Mouse (Mus musculus) CH12.LX (cell line): ENCODE results near the gene Tnik. TPM values are rescaled to one million over a fixed set of nuclear protein-coding genes. Genes with fewer than 3 reads are reported as not detected.

ENCODE experiments used
- DNase-seq: peaks from one replicate; pipeline ENCODE4 v3.0.0-alpha.2; 2013; ENCODE audit errors: extremely low read depth
- H3K27ac ChIP-seq: 2 replicates; pipeline ENCODE4 v1.5.1; 2012; ENCODE audit warnings: low read depth, mild to moderate bottlenecking, control low read depth, moderate library complexity; ENCODE audit not compliant: insufficient read depth
- H3K27me3 ChIP-seq: replicated peaks from 2 replicates; pipeline ENCODE3; 2012; ENCODE audit warnings: inconsistent platforms
- H3K36me3 ChIP-seq, 2 experiments: replicated peaks in 1 of 2; 2 replicates each; pipeline versions ENCODE3 to v1.6.1; 2012; ENCODE audit warnings: inconsistent platforms in 1 of 2, low read length in 1 of 2, mild to moderate bottlenecking in 1 of 2, mixed read lengths in 1 of 2, moderate library complexity in 1 of 2; ENCODE audit not compliant: control insufficient read depth in 1 of 2, insufficient read depth in 1 of 2
- H3K4me1 ChIP-seq, 2 experiments: 2 replicates each; pipeline ENCODE4 v1.6.1; 2012; ENCODE audit warnings: inconsistent platforms in 1 of 2, moderate library complexity in 1 of 2; ENCODE audit not compliant: insufficient read depth in 2 of 2, control insufficient read depth in 1 of 2
- H3K4me2 ChIP-seq: 2 replicates; pipeline ENCODE4 v1.6.1; 2012; ENCODE audit warnings: low read depth, mild to moderate bottlenecking, control low read depth; ENCODE audit not compliant: poor library complexity, insufficient read depth, severe bottlenecking
- H3K4me3 ChIP-seq, 3 experiments: fragments of 150-350 bp in 1 of 3; sonication (generic) in 1 of 3; replicated peaks in 1 of 3; 2 replicates each; pipeline versions ENCODE3 to v1.5.1; 2011 to 2012; ENCODE audit warnings: low read depth in 2 of 3, low read length in 2 of 3, mild to moderate bottlenecking in 2 of 3, moderate library complexity in 2 of 3, control low read depth in 1 of 3, improper control_type of control experiment in 1 of 3, inconsistent platforms in 1 of 3, mixed read lengths in 1 of 3; ENCODE audit not compliant: poor library complexity in 1 of 3
- H3K79me2 ChIP-seq: replicated peaks from 2 replicates; pipeline ENCODE4 v1.6.1; 2012; ENCODE audit warnings: mild to moderate bottlenecking, moderate library complexity; ENCODE audit not compliant: control insufficient read depth, poor library complexity, insufficient read depth, severe bottlenecking; ENCODE audit errors: extremely low read depth
- H3K9ac ChIP-seq: 2 replicates; pipeline ENCODE4 v1.6.1; 2012; ENCODE audit warnings: low read depth, mild to moderate bottlenecking, control low read depth, moderate library complexity; ENCODE audit not compliant: insufficient read depth
- H3K9me3 ChIP-seq: replicated peaks from 2 replicates; pipeline ENCODE3; 2012; ENCODE audit warnings: low read length, inconsistent platforms, mixed read lengths
- BHLHE40 ChIP-seq: IDR thresholded peaks from 2 replicates; pipeline ENCODE4 v1.6.1; 2011; ENCODE audit warnings: mild to moderate bottlenecking, low read depth, low read length, improper control_type of control experiment
- CHD1 ChIP-seq: IDR thresholded peaks from 2 replicates; pipeline ENCODE4 v1.6.1; 2012; ENCODE audit warnings: low read depth, low read length, improper control_type of control experiment, inconsistent platforms
- CTCF ChIP-seq, 2 experiments: IDR thresholded peaks in 1 of 2; conservative IDR thresholded peaks in 1 of 2; 2 replicates each; pipeline ENCODE4 v1.5.1; 2011 to 2012; ENCODE audit warnings: low read depth in 2 of 2, low read length in 2 of 2, improper control_type of control experiment in 1 of 2, inconsistent platforms in 1 of 2, mild to moderate bottlenecking in 1 of 2, moderate library complexity in 1 of 2
- ELF1 ChIP-seq: IDR thresholded peaks from 2 replicates; pipeline ENCODE4 v1.6.1; 2014; ENCODE audit warnings: low read depth, mild to moderate bottlenecking, inconsistent platforms, low read length, improper control_type of control experiment
- ETS1 ChIP-seq: conservative IDR thresholded peaks from 2 replicates; pipeline ENCODE4 v1.6.1; 2012; ENCODE audit warnings: low read depth, mild to moderate bottlenecking, inconsistent platforms, low read length, improper control_type of control experiment, moderate library complexity
- JUN ChIP-seq: IDR thresholded peaks from 2 replicates; pipeline ENCODE4 v1.6.1; 2011; ENCODE audit warnings: low read depth, mild to moderate bottlenecking, low read length, improper control_type of control experiment, moderate library complexity; ENCODE audit not compliant: insufficient read depth
- MAFK ChIP-seq: IDR thresholded peaks from 2 replicates; pipeline ENCODE4 v1.6.1; 2011; ENCODE audit warnings: low read length, improper control_type of control experiment; ENCODE audit not compliant: insufficient replicate concordance
- MAZ ChIP-seq: IDR thresholded peaks from 2 replicates; pipeline ENCODE4 v1.6.1; 2012; ENCODE audit warnings: low read depth, mild to moderate bottlenecking, inconsistent platforms, low read length, improper control_type of control experiment, moderate library complexity
- MYC ChIP-seq: IDR thresholded peaks from 2 replicates; pipeline ENCODE4 v1.6.1; 2011; ENCODE audit warnings: low read depth, mild to moderate bottlenecking, improper control_type of control experiment, low read length
- NELFE ChIP-seq: IDR thresholded peaks from 2 replicates; pipeline ENCODE4 v1.6.1; 2011; ENCODE audit warnings: low read depth, low read length, improper control_type of control experiment
- NRF1 ChIP-seq: IDR thresholded peaks from 2 replicates; pipeline ENCODE4 v1.6.1; 2014; ENCODE audit warnings: low read depth, mild to moderate bottlenecking, inconsistent platforms, low read length, improper control_type of control experiment, moderate library complexity
- RAD21 ChIP-seq: IDR thresholded peaks from 2 replicates; pipeline ENCODE4 v1.6.1; 2011; ENCODE audit warnings: low read depth, mild to moderate bottlenecking, low read length, improper control_type of control experiment, moderate library complexity
- RCOR1 ChIP-seq: conservative IDR thresholded peaks from 2 replicates; pipeline ENCODE4 v1.6.1; 2012; ENCODE audit warnings: low read depth, mild to moderate bottlenecking, inconsistent platforms, low read length, improper control_type of control experiment
- SIN3A ChIP-seq: IDR thresholded peaks from 2 replicates; pipeline ENCODE4 v1.6.1; 2012; ENCODE audit warnings: low read length, improper control_type of control experiment, inconsistent platforms
- UBTF ChIP-seq: IDR thresholded peaks from 2 replicates; pipeline ENCODE4 v1.6.1; 2012; ENCODE audit warnings: low read depth, mild to moderate bottlenecking, inconsistent platforms, low read length, improper control_type of control experiment, moderate library complexity
- USF1 ChIP-seq: IDR thresholded peaks from 2 replicates; pipeline ENCODE4 v1.6.1; 2014; ENCODE audit warnings: low read depth, mild to moderate bottlenecking, inconsistent platforms, low read length, improper control_type of control experiment
- USF2 ChIP-seq: conservative IDR thresholded peaks from 2 replicates; pipeline ENCODE4 v1.6.1; 2011; ENCODE audit warnings: low read depth, low read length, improper control_type of control experiment
- ZKSCAN1 ChIP-seq: IDR thresholded peaks from 2 replicates; pipeline ENCODE4 v1.6.1; 2012; ENCODE audit warnings: low read depth, inconsistent platforms, low read length, improper control_type of control experiment, borderline replicate concordance
- ZNF384 ChIP-seq: IDR thresholded peaks from 2 replicates; pipeline ENCODE4 v1.6.1; 2012; ENCODE audit warnings: low read depth, low read length, improper control_type of control experiment, inconsistent platforms
- dilution Hi-C: fragments of 300-500 bp; cut with MboI; formaldehyde crosslinking; loops from 2 replicates; pipeline ENCODE4 v1.14.3; 2020; ENCODE audit warnings: low sequenced_read_pairs; ENCODE audit not compliant: extremely low pct_unique_long_range_greater_than_20kb, extremely low pct_ligation_motif_present
- in situ Hi-C: fragments of 300-500 bp; cut with MboI; formaldehyde crosslinking; loops from 3 replicates; pipeline ENCODE4 v1.14.3; 2019; ENCODE audit warnings: low sequenced_read_pairs, low pct_ligation_motif_present, low pct_unique_long_range_greater_than_20kb, mixed read lengths
- polyA plus RNA-seq: library from polyadenylated mRNA; unstranded; fragments of >175 nt; gene quantifications from 2 replicates; pipeline ENCODE4 v1.2.1, GENCODE M21; 2012; ENCODE audit warnings: low read depth; ENCODE audit not compliant: insufficient read length
- total RNA-seq, 2 experiments: library from RNA; depleted of rRNA; stranded (reverse); fragments of 300-350 nt in 1 of 2; fragments of >200 nt in 1 of 2; gene quantifications; 2 replicates each; pipeline ENCODE4 v1.2.3; 2012 to 2014

The Tnik gene
- total and polyA plus RNA-seq, 3 experiments, result 0.08 TPM; not detected in 2

- Histone ChIP-seq H3K27ac (no peak overlapping the region), H3K4me1 (no peaks in the 10 kb centered on the region), H3K4me3 (no peak overlapping the region), H3K9me3 (peaks cover 62% of the 10 kb centered on the region), H3K27me3 (no peaks in the 10 kb centered on the region)
- DNase-seq, result no peak
- in situ Hi-C loops, result no loop called here
- TF ChIP-seq ZKSCAN1 (no peak), MAZ (no peak), MYC (no peak), JUN (no peak), UBTF (no peak), USF1 (no peak), RCOR1 (no peak), RAD21 (no peak), USF2 (no peak), ELF1 (no peak), SIN3A (no peak)
- TF ChIP-seq, all 38 proteins: peak for 0
- H3K4me2 ChIP-seq, result no peak overlapping the region
- H3K79me2 ChIP-seq, result no peaks in the 10 kb centered on the region
- H3K36me3 ChIP-seq, result no peaks in the 10 kb centered on the region
- H3K9ac ChIP-seq, result no peak overlapping the region
- dilution Hi-C loops, result no loop called here
Observed at GRCm38 (mm10) chr3:28229503-28229902, 33.5 kb upstream of the Tnik start.

- TF ChIP-seq CHD1, result no peak
- TF ChIP-seq NRF1, result no peak
- no peak for TF ChIP-seq ZNF384
- TF ChIP-seq MAFK, result no peak
- TF ChIP-seq BHLHE40, result no peak
- no peak for TF ChIP-seq CTCF (conservative IDR thresholded peaks at IDR 0.05 in 1 of 2, IDR thresholded peaks at IDR 0.05 in 1 of 2; ENCODE audit: low read depth in 2 of 2, low read length in 2 of 2)
- no peak for TF ChIP-seq ETS1
- no peak for TF ChIP-seq NELFE
- H3K4me3 ChIP-seq, result no peak overlapping the region
- no peaks in the 10 kb centered on the region for H3K36me3 ChIP-seq
- H3K27me3 ChIP-seq, result no peaks in the 10 kb centered on the region
- H3K9me3 ChIP-seq, result peaks cover 60% of the 10 kb centered on the region
- no peaks in the 10 kb centered on the region for H3K79me2 ChIP-seq
- H3K9ac ChIP-seq, result no peak overlapping the region
- no peak overlapping the region for H3K4me2 ChIP-seq
- no peak for DNase-seq
- dilution Hi-C loops (no loop called here), in situ Hi-C loops (no loop called here)
- H3K27ac ChIP-seq, result no peak overlapping the region
- no peaks in the 10 kb centered on the region for H3K4me1 ChIP-seq
Observed at GRCm38 (mm10) chr3:28232885-28233284, 30.1 kb upstream of the Tnik start.
